Mouse (Mus musculus) layer of hippocampus, adult 9-10 months (tissue): ENCODE results near the gene Mvb12b.

Experiments
- DNase-seq: peaks from one replicate; pipeline ENCODE4 v3.0.0; 2022; ENCODE audit warnings: low spot score

Gene Mvb12b

GRCm38 (mm10) chr2:33696428-33696827 is 191.3 kb downstream of the Mvb12b start:
- DNase-seq, result no peak

- DNase-seq, result no peak
Measured at GRCm38 (mm10) chr2:33693931-33694330, 193.8 kb downstream of the Mvb12b start.

- DNase-seq, result no peak
Measured at GRCm38 (mm10) chr2:33689880-33690462, 197.8 kb downstream of the Mvb12b start.

GRCm38 (mm10) chr2:33689155-33689879 is 198.4 kb downstream of the Mvb12b start:
- no peak for DNase-seq

GRCm38 (mm10) chr2:33683594-33683993 is 204.2 kb downstream of the Mvb12b start:
- no peak for DNase-seq

- DNase-seq, result no peak
Measured at GRCm38 (mm10) chr2:33683095-33683494, 204.7 kb downstream of the Mvb12b start.

GRCm38 (mm10) chr2:33682219-33682618 is 205.5 kb downstream of the Mvb12b start:
- DNase-seq, result peak; percentile 18
